Mouse (Mus musculus) limb, embryonic 14.5 days (tissue): Measurements from ENCODE around the gene Serpinf1. TPM values are rescaled to one million over a fixed set of nuclear protein-coding genes. Genes with fewer than 3 reads are reported as not detected.
A peak's percentile ranks its signal among the peaks of the same experiment; 100 is the strongest.

Source experiments
- ATAC-seq: fragments of 200-750 bp; cut with Nextera tagmentation; 2 replicates; pipeline ENCODE4 v1.8.0; 2017; ENCODE audit warnings: low read depth, moderate number of reproducible peaks, moderate TSS enrichment; ENCODE audit not compliant: low FRiP score
- DNase-seq: peaks from one replicate; pipeline ENCODE4 v3.0.0-alpha.2; 2015; ENCODE audit warnings: low spot score
- H3K27ac ChIP-seq: fragments of 300-500 bp; sonication (generic); replicated peaks from 2 replicates; pipeline ENCODE4 v1.5.1; 2014; ENCODE audit warnings: low read depth, mild to moderate bottlenecking, low read length, moderate library complexity, mixed read lengths
- H3K27me3 ChIP-seq: fragments of 300-500 bp; sonication (generic); 2 replicates; pipeline ENCODE4 v1.6.1; 2014; ENCODE audit warnings: low read length, mixed read lengths; ENCODE audit not compliant: control insufficient read depth, insufficient read depth
- H3K36me3 ChIP-seq: fragments of 300-500 bp; sonication (generic); 2 replicates; pipeline ENCODE4 v1.6.1; 2014; ENCODE audit warnings: mild to moderate bottlenecking, low read length, moderate library complexity, mixed read lengths; ENCODE audit not compliant: control insufficient read depth, insufficient read depth
- H3K4me1 ChIP-seq: fragments of 300-500 bp; sonication (generic); 2 replicates; pipeline ENCODE4 v1.6.1; 2014; ENCODE audit warnings: antibody characterized with exemption, low read length, mixed read lengths; ENCODE audit not compliant: control insufficient read depth, insufficient read depth
- H3K4me2 ChIP-seq: fragments of 300-500 bp; sonication (generic); replicated peaks from 2 replicates; pipeline ENCODE4 v1.6.1; 2014; ENCODE audit warnings: low read depth, mild to moderate bottlenecking, low read length, moderate library complexity; ENCODE audit not compliant: severe bottlenecking
- H3K4me3 ChIP-seq: fragments of 300-500 bp; sonication (generic); replicated peaks from 2 replicates; pipeline ENCODE4 v1.5.1; 2014; ENCODE audit warnings: low read length
- H3K9ac ChIP-seq: fragments of 300-500 bp; sonication (generic); 2 replicates; pipeline ENCODE4 v1.6.1; 2014; ENCODE audit warnings: mild to moderate bottlenecking, low read depth, low read length, moderate library complexity; ENCODE audit not compliant: severe bottlenecking
- H3K9me3 ChIP-seq: fragments of 300-500 bp; sonication (generic); 2 replicates; pipeline ENCODE4 v1.6.1; 2016; ENCODE audit warnings: low read length; ENCODE audit not compliant: control insufficient read depth
- POLR2A ChIP-seq: fragments of 200-500 bp; IDR thresholded peaks from 2 replicates; pipeline ENCODE4 v1.8.0; 2012; ENCODE audit warnings: inconsistent platforms, mild to moderate bottlenecking, moderate library complexity, borderline replicate concordance; ENCODE audit not compliant: insufficient read depth, insufficient read length; ENCODE audit errors: extremely low read depth
- WGBS: fragments of 180-500 bp; shearing (Covaris S2); extraction: QIAGEN DNeasy Blood & Tissue Kit; methylation state at CpG from one replicate; pipeline ENCODE4 v1.1.7; 2014; 5-methylcytosine and 5-hydroxymethylcytosine counted together
- polyA plus RNA-seq, 2 experiments: library from polyadenylated mRNA; depleted of rRNA in 1 of 2; stranded (reverse) in 1 of 2; unstranded in 1 of 2; fragments of >200 nt; fragmentation: Nextera tagmentation in 1 of 2; extraction: Ambion mirVana in 1 of 2; gene quantifications; 2 replicates each; pipeline versions ENCODE4 v1.2.1 to v1.2.3; 2012 to 2014

Serpinf1 gene
- polyA plus RNA-seq, 2 experiments = 160 to 267 TPM

- DNase-seq = no peak
- H3K9me3 ChIP-seq = no peaks in the 10 kb centered on the region
- WGBS = 67% methylated on average over 10 of the region's 10 CpGs
- TF ChIP-seq POLR2A = no peak
- H3K36me3 ChIP-seq = peaks cover 5% of the 10 kb centered on the region; the same call in 1 of the 2 replicates
- H3K27ac ChIP-seq = peak overlapping the region; percentile 65
- no peak for ATAC-seq
- H3K4me1 ChIP-seq = peaks cover 21% of the 10 kb centered on the region
- H3K9ac ChIP-seq = peak overlapping the region; percentile 62
- H3K4me2 ChIP-seq = peak overlapping the region; percentile 95
- H3K27me3 ChIP-seq = no peaks in the 10 kb centered on the region
- peak overlapping the region; percentile 52 for H3K4me3 ChIP-seq
These were observed 32.7 kb upstream of the Serpinf1 start for GRCm38 (mm10) chr11:75455041-75455736.

- Histone ChIP-seq H3K27me3 (no peaks in the 10 kb centered on the region), H3K4me2 (peak within 1 kb of the TSS; percentile 95), H3K4me1 (peaks cover 13% of the 10 kb centered on the region), H3K27ac (peak within 1 kb of the TSS; percentile 65), H3K4me3 (peak within 1 kb of the TSS; percentile 52), H3K9ac (peak within 1 kb of the TSS; percentile 62), H3K9me3 (no peaks in the 10 kb centered on the region), H3K36me3 (peaks cover 10% of the 10 kb centered on the region)
- 2% methylated on average over 53 of the region's 56 CpGs for WGBS
- ATAC-seq (peak; percentile 97), DNase-seq (peak; percentile 95)
- TF ChIP-seq POLR2A = no peak
These were observed 31.8 kb upstream of the Serpinf1 start, which contains the start of gene Wdr81 for GRCm38 (mm10) chr11:75453991-75454930. TSS of gene Wdr81 (minus strand) at chr11:75454717.

- TF ChIP-seq POLR2A = no peak
- no peaks in the 10 kb centered on the region for H3K27me3 ChIP-seq
- DNase-seq (no peak), ATAC-seq (no peak)
- no peak overlapping the region for H3K27ac ChIP-seq
- H3K9me3 ChIP-seq = no peaks in the 10 kb centered on the region
- peaks cover 13% of the 10 kb centered on the region for H3K4me1 ChIP-seq
- H3K4me3 ChIP-seq = no peak overlapping the region
- H3K36me3 ChIP-seq = peaks cover 23% of the 10 kb centered on the region
- no peak overlapping the region for H3K9ac ChIP-seq
- WGBS = 93% methylated on average over 31 of the region's 31 CpGs
- H3K4me2 ChIP-seq = 0 out of 2 replicates have a peak overlapping the region, but pooled peaks have one; percentile 95
These were observed 30.5 kb upstream of the Serpinf1 start for GRCm38 (mm10) chr11:75452812-75453557.

- no peaks in the 10 kb centered on the region for H3K27me3 ChIP-seq
- no peak for DNase-seq
- no peak overlapping the region for H3K4me3 ChIP-seq
- no peak for TF ChIP-seq POLR2A
- no peak overlapping the region for H3K9ac ChIP-seq
- ATAC-seq = no peak
- no peak overlapping the region for H3K4me2 ChIP-seq
- H3K27ac ChIP-seq = no peak overlapping the region
- H3K9me3 ChIP-seq = no peaks in the 10 kb centered on the region
- peaks cover 32% of the 10 kb centered on the region for H3K36me3 ChIP-seq
- peaks cover 13% of the 10 kb centered on the region for H3K4me1 ChIP-seq
- 90% methylated on average over 8 of the region's 8 CpGs for WGBS
These were observed 29.6 kb upstream of the Serpinf1 start for GRCm38 (mm10) chr11:75452081-75452480.
